Mouse (Mus musculus) forebrain, embryonic 14.5 days (tissue): ENCODE measurements at regions not wholly inside any gene's neighbourhood (a gene's known extent, or its start where the extent isn't known, plus 50 kb on each side); places are given as distances from the start of the nearest gene placed in this dataset.
A peak's percentile ranks its signal among the peaks of the same experiment; 100 is the strongest.

ENCODE experiments used
- ATAC-seq: fragments of 200-750 bp; cut with Nextera tagmentation; 2 replicates; pipeline ENCODE4 v1.8.0; 2017; ENCODE audit warnings: mild to moderate bottlenecking, moderate library complexity
- DNase-seq: peaks from one replicate; pipeline ENCODE4 v3.0.0-alpha.2; 2015; ENCODE audit warnings: low spot score
- H3K27ac ChIP-seq: fragments of 300-500 bp; sonication (generic); 2 replicates; pipeline ENCODE4 v1.5.1; 2014; ENCODE audit warnings: low read depth, mild to moderate bottlenecking, control low read depth, low read length, moderate library complexity
- H3K27me3 ChIP-seq: fragments of 300-500 bp; sonication (generic); replicated peaks from 2 replicates; pipeline ENCODE4 v1.6.1; 2014; ENCODE audit warnings: low read length, control low read depth, mixed read lengths; ENCODE audit not compliant: control insufficient read depth, insufficient read depth
- H3K36me3 ChIP-seq: fragments of 300-500 bp; sonication (generic); 2 replicates; pipeline ENCODE4 v1.6.1; 2014; ENCODE audit warnings: low read length, control low read depth; ENCODE audit not compliant: control insufficient read depth, insufficient read depth
- H3K4me1 ChIP-seq: fragments of 300-500 bp; sonication (generic); 2 replicates; pipeline ENCODE4 v1.6.1; 2014; ENCODE audit warnings: antibody characterized with exemption, low read length, control low read depth; ENCODE audit not compliant: control insufficient read depth, insufficient read depth
- H3K4me2 ChIP-seq: fragments of 300-500 bp; sonication (generic); 2 replicates; pipeline ENCODE4 v1.6.1; 2014; ENCODE audit warnings: mild to moderate bottlenecking, control low read depth, low read length
- H3K4me3 ChIP-seq: fragments of 300-500 bp; sonication (generic); 2 replicates; pipeline ENCODE4 v1.5.1; 2014; ENCODE audit warnings: low read depth, low read length, control low read depth
- H3K9ac ChIP-seq: fragments of 300-500 bp; sonication (generic); 2 replicates; pipeline ENCODE4 v1.6.1; 2014; ENCODE audit warnings: mild to moderate bottlenecking, low read length, control low read depth, moderate library complexity
- H3K9me3 ChIP-seq: fragments of 300-500 bp; sonication (generic); replicated peaks from 2 replicates; pipeline ENCODE4 v1.6.1; 2016; ENCODE audit warnings: low read length, control low read depth, mixed read lengths; ENCODE audit not compliant: control insufficient read depth
- WGBS: fragments of 180-500 bp; shearing (Covaris S2); extraction: QIAGEN DNeasy Blood & Tissue Kit; methylation state at CpG from one replicate; pipeline ENCODE4 v1.1.7; 2014; 5-methylcytosine and 5-hydroxymethylcytosine counted together

DNA sequence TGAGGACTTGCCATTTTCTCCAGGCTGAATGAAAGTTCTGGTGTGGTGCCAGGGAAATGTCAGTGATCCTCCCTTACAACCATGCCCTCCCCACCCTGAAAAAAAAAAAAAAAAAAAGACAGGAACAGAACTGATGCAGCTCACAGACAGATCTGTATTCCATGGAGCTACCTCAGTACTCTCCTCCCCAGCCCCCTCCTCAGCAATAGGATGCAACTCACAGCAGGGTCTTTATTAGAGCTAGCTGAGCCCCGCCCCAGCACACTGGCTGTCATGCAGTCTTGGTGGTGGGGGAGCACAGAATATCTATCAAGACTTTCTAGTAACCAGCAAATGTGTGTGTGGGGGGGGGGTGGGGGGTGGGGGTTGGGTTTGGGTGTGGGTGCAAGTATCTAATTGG, 1299.9 kb upstream of the Pcdh17 start:
- no peaks in the 10 kb centered on the region for H3K36me3 ChIP-seq
- no peak overlapping the region for H3K27ac ChIP-seq
- no peak overlapping the region for H3K9ac ChIP-seq
- 33% methylated on average over 1 of the region's 1 CpGs for WGBS
- H3K4me1 ChIP-seq = no peaks in the 10 kb centered on the region
- no peak overlapping the region for H3K4me3 ChIP-seq
- H3K27me3 ChIP-seq = no peaks in the 10 kb centered on the region
- 0 out of 2 replicates have a peak, but pooled peaks have one; percentile 37 for ATAC-seq
- peak; percentile 16 for DNase-seq
- no peak overlapping the region for H3K4me2 ChIP-seq
- no peaks in the 10 kb centered on the region for H3K9me3 ChIP-seq

DNA sequence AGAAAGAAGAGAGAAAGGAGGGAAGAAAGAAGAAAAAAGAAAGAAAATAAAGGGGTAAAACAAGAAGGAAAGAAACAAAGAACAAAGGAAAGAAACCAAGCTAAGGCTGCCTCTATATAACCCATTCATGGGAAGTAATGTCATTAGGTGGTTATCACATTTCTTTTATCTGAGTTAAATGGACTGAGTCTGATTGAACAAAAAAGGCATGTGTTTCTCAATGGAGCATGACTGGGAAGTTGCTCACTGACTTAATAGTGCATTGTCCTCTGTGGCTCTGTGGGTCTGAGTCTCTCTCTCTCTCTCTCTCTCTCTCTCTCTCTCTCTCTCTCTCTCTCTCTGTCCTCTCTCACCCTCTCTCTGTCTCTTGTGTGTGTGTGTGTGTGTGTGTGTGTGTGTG, 1288.5 kb upstream of the Pcdh17 start:
- Histone ChIP-seq H3K27me3 (no peaks in the 10 kb centered on the region), H3K9ac (no peak overlapping the region), H3K4me1 (no peaks in the 10 kb centered on the region), H3K9me3 (no peaks in the 10 kb centered on the region), H3K36me3 (no peaks in the 10 kb centered on the region), H3K4me2 (no peak overlapping the region), H3K4me3 (no peak overlapping the region), H3K27ac (no peak overlapping the region)
- DNase-seq = peak; percentile 4
- no peak for ATAC-seq
